Mouse (Mus musculus) embryonic facial prominence, embryonic 11.5 days (tissue): ENCODE results near the gene Ipcef1. TPM values are rescaled to one million over a fixed set of nuclear protein-coding genes. Genes with fewer than 3 reads are reported as not detected.

ENCODE experiments used
- ATAC-seq: fragments of 200-750 bp; cut with Nextera tagmentation; replicated peaks from 2 replicates; pipeline ENCODE4 v1.8.0; 2017; ENCODE audit warnings: low read depth; ENCODE audit not compliant: insufficient number of reproducible peaks, low FRiP score, low TSS enrichment
- DNase-seq: peaks from one replicate; pipeline ENCODE4 v3.0.0-alpha.2; 2015; ENCODE audit warnings: low spot score
- H3K27ac ChIP-seq: fragments of 300-500 bp; sonication (generic); replicated peaks from 2 replicates; pipeline ENCODE4 v1.5.1; 2014; ENCODE audit warnings: mild to moderate bottlenecking, low read depth, low read length, control low read depth
- H3K27me3 ChIP-seq: fragments of 300-500 bp; sonication (generic); 2 replicates; pipeline ENCODE4 v1.6.1; 2014; ENCODE audit warnings: mild to moderate bottlenecking, low read length, moderate library complexity, mixed read lengths; ENCODE audit not compliant: control insufficient read depth, insufficient read depth
- H3K36me3 ChIP-seq: fragments of 300-500 bp; sonication (generic); replicated peaks from 2 replicates; pipeline ENCODE4 v1.6.1; 2014; ENCODE audit warnings: low read depth, mild to moderate bottlenecking, low read length, moderate library complexity, mixed read lengths; ENCODE audit not compliant: control insufficient read depth, insufficient read depth
- H3K4me1 ChIP-seq: fragments of 300-500 bp; sonication (generic); 2 replicates; pipeline ENCODE4 v1.6.1; 2014; ENCODE audit warnings: low read length, mixed read lengths; ENCODE audit not compliant: control insufficient read depth, insufficient read depth
- H3K4me2 ChIP-seq: fragments of 300-500 bp; sonication (generic); 2 replicates; pipeline ENCODE4 v1.6.1; 2014; ENCODE audit warnings: low read depth, mild to moderate bottlenecking, control low read depth, low read length, moderate library complexity
- H3K4me3 ChIP-seq: fragments of 300-500 bp; sonication (generic); 2 replicates; pipeline ENCODE4 v1.5.1; 2014; ENCODE audit warnings: low read depth, low read length, control low read depth
- H3K9ac ChIP-seq: fragments of 300-500 bp; sonication (generic); replicated peaks from 2 replicates; pipeline ENCODE4 v1.6.1; 2014; ENCODE audit warnings: mild to moderate bottlenecking, control low read depth, low read length
- H3K9me3 ChIP-seq: fragments of 300-500 bp; sonication (generic); replicated peaks from 2 replicates; pipeline ENCODE4 v1.6.1; 2016; ENCODE audit warnings: mild to moderate bottlenecking, low read length, inconsistent platforms, mixed read lengths; ENCODE audit not compliant: control insufficient read depth
- WGBS: fragments of 180-500 bp; shearing (Covaris S2); extraction: QIAGEN DNeasy Blood & Tissue Kit; methylation state at CpG from one replicate; pipeline ENCODE4 v1.1.7; 2014; 5-methylcytosine and 5-hydroxymethylcytosine counted together
- polyA plus RNA-seq: library from polyadenylated mRNA; unstranded; fragments of >200 nt; fragmentation: Nextera tagmentation; extraction: Ambion mirVana; gene quantifications from 2 replicates; pipeline ENCODE4 v1.2.1, GENCODE M21; 2014

Gene Ipcef1
- polyA plus RNA-seq, 1 experiment from 2014 or later = 0.27 TPM

DNA sequence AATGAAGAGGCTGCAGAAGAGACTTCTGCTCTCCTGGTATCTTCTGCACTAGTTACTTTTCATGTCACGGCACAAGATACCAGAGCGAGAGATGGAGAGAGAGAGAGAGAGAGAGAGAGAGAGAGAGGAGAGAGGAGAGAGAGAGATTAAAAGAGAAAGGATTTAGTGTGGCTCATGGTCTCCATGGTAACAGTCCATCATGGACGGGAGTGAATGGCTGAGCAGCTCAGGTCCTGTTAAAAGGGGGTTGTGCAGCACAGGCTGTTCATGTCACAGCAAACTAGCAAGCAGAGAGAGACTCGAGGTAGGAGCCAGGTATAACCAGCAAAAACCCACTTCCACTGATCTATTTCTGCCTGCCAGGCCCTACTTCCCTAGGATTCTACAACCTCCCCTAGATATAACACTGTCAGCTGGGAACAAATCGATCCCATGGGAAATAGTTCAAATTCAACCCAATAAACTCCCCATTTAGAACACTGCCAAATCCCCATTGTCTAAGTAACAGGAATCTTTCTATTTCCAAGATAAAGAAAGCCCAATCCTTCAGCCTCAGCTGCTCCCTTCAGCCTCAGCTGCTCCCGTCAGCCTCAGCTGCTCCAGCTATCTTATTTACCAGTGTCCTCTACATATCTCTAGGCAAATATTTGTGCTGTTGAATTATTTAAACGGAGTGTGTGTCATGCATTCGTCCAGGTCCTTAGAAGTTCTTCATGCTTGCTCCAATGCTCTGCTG, 18.0 kb upstream of the Ipcef1 start:
- H3K9me3 ChIP-seq = no peaks in the 10 kb centered on the region
- no peak overlapping the region for H3K27ac ChIP-seq
- DNase-seq (no peak), ATAC-seq (no peak)
- no peak overlapping the region for H3K9ac ChIP-seq
- 73% methylated on average over 8 of the region's 8 CpGs for WGBS
- no peaks in the 10 kb centered on the region for H3K27me3 ChIP-seq
- no peak overlapping the region for H3K4me2 ChIP-seq
- no peaks in the 10 kb centered on the region for H3K36me3 ChIP-seq
- H3K4me1 ChIP-seq = no peaks in the 10 kb centered on the region
- no peak overlapping the region for H3K4me3 ChIP-seq

DNA sequence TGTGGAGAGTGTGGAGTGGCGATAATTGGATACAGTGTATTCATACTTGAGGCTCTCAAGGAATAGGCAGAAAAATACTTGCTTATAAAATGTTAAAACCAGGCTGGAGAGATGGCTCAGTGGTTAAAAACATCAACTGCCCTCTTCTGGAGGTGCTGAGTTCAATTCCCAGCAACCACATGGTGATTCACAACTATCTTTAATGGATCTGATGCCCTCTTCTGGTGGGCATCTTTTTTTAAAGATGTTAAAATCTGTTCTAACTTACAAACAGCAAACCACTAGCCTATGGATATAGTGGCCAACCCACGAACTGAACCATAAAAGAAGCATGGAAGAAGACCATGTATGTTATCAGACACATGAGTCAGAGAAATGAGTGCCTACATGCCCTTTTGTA, 16.8 kb upstream of the Ipcef1 start:
- H3K36me3 ChIP-seq = no peaks in the 10 kb centered on the region
- no peak overlapping the region for H3K4me2 ChIP-seq
- H3K4me3 ChIP-seq = no peak overlapping the region
- H3K27ac ChIP-seq = no peak overlapping the region
- ATAC-seq = no peak
- H3K9me3 ChIP-seq = no peaks in the 10 kb centered on the region
- H3K27me3 ChIP-seq = no peaks in the 10 kb centered on the region
- no peak overlapping the region for H3K9ac ChIP-seq
- WGBS = 85% methylated on average over 2 of the region's 2 CpGs
- no peaks in the 10 kb centered on the region for H3K4me1 ChIP-seq
- no peak for DNase-seq

GRCm38 (mm10) chr10:7068608-7069007, 16.3 kb upstream of the Ipcef1 start:
- DNase-seq = no peak
- no peak for ATAC-seq
- no peak overlapping the region for H3K9ac ChIP-seq
- no peaks in the 10 kb centered on the region for H3K4me1 ChIP-seq
- no peak overlapping the region for H3K4me2 ChIP-seq
- H3K9me3 ChIP-seq = no peaks in the 10 kb centered on the region
- no peaks in the 10 kb centered on the region for H3K36me3 ChIP-seq
- WGBS = 68% methylated on average over 11 of the region's 12 CpGs
- H3K4me3 ChIP-seq = no peak overlapping the region
- no peaks in the 10 kb centered on the region for H3K27me3 ChIP-seq
- no peak overlapping the region for H3K27ac ChIP-seq

DNA sequence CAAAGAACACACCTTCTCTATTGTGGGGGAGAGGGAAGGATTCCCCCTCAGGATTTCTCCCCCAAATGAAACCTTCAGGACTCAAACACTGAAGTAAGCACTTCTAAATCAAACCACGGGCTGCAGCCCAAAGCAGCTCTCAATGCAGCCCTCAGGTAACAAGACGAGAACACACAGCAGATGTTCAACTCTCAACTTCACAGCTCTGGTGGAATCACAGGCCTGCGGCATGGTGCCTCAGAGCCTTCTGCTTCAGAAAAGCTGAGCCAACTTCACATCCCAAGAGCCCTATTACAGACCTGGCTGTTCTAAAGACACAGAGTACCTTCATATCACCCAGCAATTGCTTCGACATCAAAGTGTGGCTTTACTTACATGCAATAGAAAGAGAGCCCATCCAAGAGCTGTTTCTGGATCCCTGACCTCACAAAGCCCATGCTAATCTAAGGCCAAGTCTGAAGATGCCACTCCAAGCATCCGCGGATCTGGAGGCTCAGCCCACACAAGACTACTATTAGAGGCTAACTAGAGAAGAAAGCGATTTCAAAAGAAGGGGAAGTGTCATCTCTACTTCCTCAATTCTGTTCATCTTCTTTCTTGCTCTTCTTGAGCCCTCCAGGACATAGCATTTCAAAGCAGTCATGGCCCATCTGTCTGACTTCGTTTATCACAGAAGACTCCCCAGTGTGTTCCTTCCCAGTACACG, 11.6 kb upstream of the Ipcef1 start:
- no peak for ATAC-seq
- no peaks in the 10 kb centered on the region for H3K36me3 ChIP-seq
- no peak for DNase-seq
- H3K4me2 ChIP-seq = no peak overlapping the region
- H3K4me3 ChIP-seq = no peak overlapping the region
- no peaks in the 10 kb centered on the region for H3K4me1 ChIP-seq
- 86% methylated on average over 9 of the region's 9 CpGs for WGBS
- no peak overlapping the region for H3K27ac ChIP-seq
- no peak overlapping the region for H3K9ac ChIP-seq
- H3K9me3 ChIP-seq = no peaks in the 10 kb centered on the region
- H3K27me3 ChIP-seq = no peaks in the 10 kb centered on the region

DNA sequence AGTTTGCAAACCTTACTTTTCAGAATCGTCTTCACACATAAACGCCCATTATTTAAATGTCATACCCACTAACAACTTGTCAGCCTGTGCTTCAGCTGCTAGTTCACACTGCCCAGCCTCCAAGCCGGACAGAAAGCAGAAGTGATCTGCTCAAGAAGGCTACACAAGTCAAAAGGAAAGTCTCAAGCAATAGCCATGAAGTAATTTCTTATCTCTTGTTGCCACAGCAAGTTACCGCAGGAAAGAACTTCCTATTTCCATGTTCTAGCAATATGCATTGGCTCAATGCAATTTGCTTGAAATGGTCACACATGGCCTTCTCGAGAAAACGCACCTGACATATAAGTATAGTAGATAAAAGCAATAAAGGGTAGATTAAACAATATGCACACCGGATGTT, 10.7 kb upstream of the Ipcef1 start:
- H3K27ac ChIP-seq = no peak overlapping the region
- H3K9ac ChIP-seq = no peak overlapping the region
- ATAC-seq (no peak), DNase-seq (no peak)
- no peaks in the 10 kb centered on the region for H3K36me3 ChIP-seq
- WGBS = 90% methylated on average over 7 of the region's 7 CpGs
- H3K4me1 ChIP-seq = no peaks in the 10 kb centered on the region
- H3K4me3 ChIP-seq = no peak overlapping the region
- H3K4me2 ChIP-seq = no peak overlapping the region
- H3K9me3 ChIP-seq = no peaks in the 10 kb centered on the region
- no peaks in the 10 kb centered on the region for H3K27me3 ChIP-seq

- Histone ChIP-seq H3K9me3 (no peaks in the 10 kb centered on the region), H3K27me3 (no peaks in the 10 kb centered on the region), H3K4me1 (no peaks in the 10 kb centered on the region), H3K4me2 (no peak overlapping the region), H3K36me3 (no peaks in the 10 kb centered on the region), H3K4me3 (no peak overlapping the region), H3K27ac (no peak overlapping the region), H3K9ac (no peak overlapping the region)
- DNase-seq (no peak), ATAC-seq (no peak)
- WGBS = 75% methylated on average over 5 of the region's 5 CpGs
Observed at GRCm38 (mm10) chr10:7060326-7060725, 8.0 kb upstream of the Ipcef1 start.

DNA sequence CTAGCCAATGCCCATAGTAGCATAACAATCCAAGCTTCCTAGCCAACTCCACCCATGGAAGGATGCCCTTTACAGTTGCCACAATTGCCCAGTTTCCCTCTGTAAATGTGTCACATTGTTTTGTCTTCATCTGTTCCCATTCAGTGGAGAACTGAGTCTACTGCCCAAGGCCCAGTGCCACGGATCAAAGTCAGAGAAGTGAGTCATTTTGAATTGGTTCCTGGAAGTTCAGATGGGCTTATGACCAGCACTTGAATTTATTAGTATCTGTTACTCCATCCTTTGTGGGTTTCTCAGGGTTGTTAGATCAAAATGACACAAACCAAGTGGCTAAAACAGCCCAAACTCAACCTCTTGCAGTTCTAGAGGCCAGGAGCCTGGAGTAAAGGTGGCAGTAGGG, 5.3 kb upstream of the Ipcef1 start:
- H3K27ac ChIP-seq = no peak overlapping the region
- no peak overlapping the region for H3K4me3 ChIP-seq
- H3K4me1 ChIP-seq = no peaks in the 10 kb centered on the region
- no peak overlapping the region for H3K9ac ChIP-seq
- no peaks in the 10 kb centered on the region for H3K36me3 ChIP-seq
- no peak for DNase-seq
- no peaks in the 10 kb centered on the region for H3K27me3 ChIP-seq
- no peak for ATAC-seq
- 85% methylated on average over 1 of the region's 1 CpGs for WGBS
- H3K9me3 ChIP-seq = no peaks in the 10 kb centered on the region
- no peak overlapping the region for H3K4me2 ChIP-seq

DNA sequence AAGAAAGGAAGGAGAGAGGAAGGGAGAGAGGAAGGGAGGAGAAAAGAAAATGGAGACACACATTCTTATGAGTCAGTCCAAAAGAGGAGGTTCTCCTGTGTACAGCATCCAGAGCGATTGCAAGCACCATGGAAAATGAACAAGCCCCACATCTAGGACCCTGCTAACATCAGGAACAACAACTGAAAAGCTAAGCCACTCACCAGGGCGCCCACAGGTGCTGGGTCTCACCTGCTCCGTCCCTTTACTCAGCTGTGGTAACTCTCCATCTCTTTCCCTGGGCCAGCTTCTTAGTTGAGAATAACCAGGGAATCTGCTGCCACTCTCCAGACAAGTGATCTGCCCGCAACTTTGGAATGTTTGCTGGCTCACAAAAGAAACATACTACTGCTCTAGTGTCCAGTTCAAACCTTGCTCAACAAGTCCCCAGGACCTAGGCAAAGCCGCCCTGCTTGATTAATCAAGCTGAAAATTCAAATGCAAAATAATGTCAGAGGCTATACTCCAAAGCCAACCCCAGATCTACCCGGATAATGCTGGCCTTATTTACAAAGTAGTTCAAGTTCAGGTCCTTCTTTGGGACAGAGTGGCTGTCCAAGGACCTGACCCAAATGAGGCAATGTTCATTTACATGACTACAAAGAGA, 2.4 kb upstream of the Ipcef1 start:
- 68% methylated on average over 6 of the region's 6 CpGs for WGBS
- Histone ChIP-seq H3K27me3 (no peaks in the 10 kb centered on the region), H3K9ac (no peak overlapping the region), H3K4me2 (no peak overlapping the region), H3K9me3 (no peaks in the 10 kb centered on the region), H3K4me1 (no peaks in the 10 kb centered on the region), H3K4me3 (no peak overlapping the region), H3K27ac (no peak overlapping the region), H3K36me3 (no peaks in the 10 kb centered on the region)
- DNase-seq = no peak
- ATAC-seq = no peak
